Mouse (Mus musculus): ENCODE measurements around the gene Cdkl3. TPM values are rescaled to one million over a fixed set of nuclear protein-coding genes. Genes with fewer than 3 reads are reported as not detected.

The Cdkl3 gene
- polyA plus RNA-seq, 1 experiment from 2014 or later: 6.0 TPM

DNA sequence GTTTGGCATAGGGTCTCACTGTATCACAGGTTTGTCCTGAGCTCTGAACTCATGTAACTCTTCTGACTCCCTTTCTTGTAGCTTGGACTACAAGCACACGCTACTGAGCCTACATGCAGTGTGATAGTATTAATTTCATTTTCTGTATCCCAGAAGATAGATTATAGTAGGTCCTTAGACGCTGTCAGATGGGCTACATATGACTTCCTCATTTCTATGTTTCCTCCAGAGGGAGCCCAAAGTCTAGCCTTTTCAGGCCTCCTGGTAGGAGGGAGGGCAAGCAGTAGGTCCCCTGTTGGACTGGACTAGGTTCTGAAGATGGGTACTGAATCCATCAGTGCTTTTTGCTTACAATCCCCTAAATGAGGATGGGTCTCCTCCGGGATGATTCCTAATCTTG, 39.2 kb downstream of the Cdkl3 start:
- ATAC-seq: no peak
- no peaks in the 10 kb centered on the region for H3K4me1 ChIP-seq (ENCODE audit: control insufficient read depth, insufficient read depth, low read length)
- H3K4me3 ChIP-seq (ENCODE audit: low read length): no peak overlapping the region
- no peaks in the 10 kb centered on the region for H3K9me3 ChIP-seq (ENCODE audit: control insufficient read depth, low read length)
- H3K27me3 ChIP-seq (replicated peaks; ENCODE audit: control insufficient read depth, insufficient read depth, low read length): no peaks in the 10 kb centered on the region
- H3K27ac ChIP-seq (ENCODE audit: low read length): no peak overlapping the region
- H3K9ac ChIP-seq (ENCODE audit: low read depth, low read length): no peak overlapping the region
- no peaks in the 10 kb centered on the region for H3K36me3 ChIP-seq (ENCODE audit: control insufficient read depth, insufficient read depth, low read length)
- WGBS: 81% methylated on average over 3 of the region's 3 CpGs
- H3K4me2 ChIP-seq (ENCODE audit: low read depth, low read length): no peak overlapping the region

GRCm38 (mm10) chr11:52044156-52044555, 40.1 kb downstream of the Cdkl3 start:
- Histone ChIP-seq H3K27me3 (replicated peaks; ENCODE audit: control insufficient read depth, insufficient read depth, low read length) (no peaks in the 10 kb centered on the region), H3K9ac (ENCODE audit: low read depth, low read length) (no peak overlapping the region)

DNA sequence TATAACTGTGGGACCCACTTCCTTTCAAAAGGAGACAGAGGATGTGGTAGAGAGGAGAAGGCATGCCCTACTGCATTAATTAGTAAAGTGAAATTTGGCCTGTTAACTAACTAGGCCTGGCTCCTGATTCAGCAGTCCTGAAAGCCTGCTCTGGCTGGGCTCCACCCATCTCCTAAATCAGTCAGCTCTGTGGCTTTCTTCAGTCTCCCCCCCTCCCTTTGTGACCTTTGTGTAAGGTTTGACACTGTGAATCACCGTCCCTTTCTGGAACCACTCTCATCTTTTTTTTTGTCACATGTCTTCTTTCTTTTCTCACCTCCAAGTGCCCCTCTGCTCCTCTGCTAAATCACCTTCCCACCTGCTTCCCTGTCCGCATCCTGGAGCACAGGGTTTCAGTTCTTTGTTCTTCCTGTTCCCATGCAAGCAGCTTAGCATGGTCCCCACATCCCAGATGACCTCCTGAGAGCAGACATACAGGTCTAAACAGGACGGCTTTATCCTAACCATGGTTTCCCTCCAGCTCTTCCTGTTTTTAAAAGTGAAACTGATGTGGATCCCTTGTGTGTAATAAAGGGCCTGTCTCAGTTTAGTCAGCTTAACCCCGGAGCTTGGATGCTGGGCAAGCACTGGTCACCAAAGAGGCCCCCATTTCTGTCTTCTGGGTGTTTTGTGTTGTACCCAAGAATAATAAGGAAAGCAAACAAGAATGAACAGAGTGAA, 42.6 kb downstream of the Cdkl3 start:
- WGBS: 41% methylated on average over 4 of the region's 4 CpGs
- Histone ChIP-seq H3K36me3 (ENCODE audit: control insufficient read depth, insufficient read depth, low read length) (no peaks in the 10 kb centered on the region), H3K27ac (ENCODE audit: low read length) (no peak overlapping the region), H3K27me3 (replicated peaks; ENCODE audit: control insufficient read depth, insufficient read depth, low read length) (no peaks in the 10 kb centered on the region), H3K9ac (ENCODE audit: low read depth, low read length) (no peak overlapping the region), H3K4me1 (ENCODE audit: control insufficient read depth, insufficient read depth, low read length) (no peaks in the 10 kb centered on the region), H3K4me2 (ENCODE audit: low read depth, low read length) (no peak overlapping the region), H3K9me3 (ENCODE audit: control insufficient read depth, low read length) (no peaks in the 10 kb centered on the region), H3K4me3 (ENCODE audit: low read length) (no peak overlapping the region)
- ATAC-seq: no peak

More at GRCm38 (mm10) chr11:52044156-52044555, 40.1 kb downstream of the Cdkl3 start:
- no peak overlapping the region for H3K4me2 ChIP-seq (ENCODE audit: low read depth, low read length)
- H3K4me3 ChIP-seq (ENCODE audit: low read length): no peak overlapping the region
- no peaks in the 10 kb centered on the region for H3K4me1 ChIP-seq (ENCODE audit: control insufficient read depth, insufficient read depth, low read length)
- H3K9me3 ChIP-seq (ENCODE audit: control insufficient read depth, low read length): no peaks in the 10 kb centered on the region
- no peaks in the 10 kb centered on the region for H3K36me3 ChIP-seq (ENCODE audit: control insufficient read depth, insufficient read depth, low read length)
- no peak for ATAC-seq
- H3K27ac ChIP-seq (ENCODE audit: low read length): no peak overlapping the region

- 84% methylated on average over 6 of the region's 6 CpGs for WGBS
- H3K9ac ChIP-seq (ENCODE audit: low read depth, low read length): no peak overlapping the region
- ATAC-seq: no peak
Measured at GRCm38 (mm10) chr11:52053371-52053770, 49.4 kb downstream of the Cdkl3 start.

DNA sequence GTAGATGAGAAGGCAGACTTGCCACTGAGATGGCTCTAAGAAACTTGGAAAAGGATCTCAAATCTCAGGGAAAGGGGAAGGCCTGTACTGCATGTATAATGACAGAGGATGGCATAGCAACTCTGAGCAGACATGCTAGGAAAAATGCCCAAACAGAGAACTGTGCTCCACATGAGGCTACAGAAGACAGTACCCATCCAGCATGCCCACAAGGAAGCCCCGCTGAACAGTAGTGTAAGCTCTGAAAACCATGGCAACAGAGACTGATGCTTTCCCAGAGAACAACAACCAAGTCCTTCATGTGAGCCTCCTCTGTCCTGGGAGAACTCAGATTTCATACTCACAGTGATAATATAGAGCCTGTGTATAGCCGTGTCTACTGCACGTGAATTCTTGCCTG, 50.7 kb downstream of the Cdkl3 start:
- Histone ChIP-seq H3K36me3 (ENCODE audit: control insufficient read depth, insufficient read depth, low read length) (no peaks in the 10 kb centered on the region), H3K4me3 (ENCODE audit: low read length) (no peak overlapping the region), H3K4me1 (ENCODE audit: control insufficient read depth, insufficient read depth, low read length) (no peaks in the 10 kb centered on the region), H3K4me2 (ENCODE audit: low read depth, low read length) (no peak overlapping the region), H3K9me3 (ENCODE audit: control insufficient read depth, low read length) (no peaks in the 10 kb centered on the region), H3K9ac (ENCODE audit: low read depth, low read length) (no peak overlapping the region), H3K27ac (ENCODE audit: low read length) (no peak overlapping the region), H3K27me3 (replicated peaks; ENCODE audit: control insufficient read depth, insufficient read depth, low read length) (no peaks in the 10 kb centered on the region)
- 90% methylated on average over 3 of the region's 3 CpGs for WGBS
- no peak for ATAC-seq

More at GRCm38 (mm10) chr11:52053371-52053770, 49.4 kb downstream of the Cdkl3 start:
- Histone ChIP-seq H3K36me3 (ENCODE audit: control insufficient read depth, insufficient read depth, low read length) (no peaks in the 10 kb centered on the region), H3K4me2 (ENCODE audit: low read depth, low read length) (no peak overlapping the region), H3K27me3 (replicated peaks; ENCODE audit: control insufficient read depth, insufficient read depth, low read length) (no peaks in the 10 kb centered on the region), H3K4me1 (ENCODE audit: control insufficient read depth, insufficient read depth, low read length) (no peaks in the 10 kb centered on the region), H3K27ac (ENCODE audit: low read length) (no peak overlapping the region), H3K9me3 (ENCODE audit: control insufficient read depth, low read length) (no peaks in the 10 kb centered on the region), H3K4me3 (ENCODE audit: low read length) (no peak overlapping the region)

DNA sequence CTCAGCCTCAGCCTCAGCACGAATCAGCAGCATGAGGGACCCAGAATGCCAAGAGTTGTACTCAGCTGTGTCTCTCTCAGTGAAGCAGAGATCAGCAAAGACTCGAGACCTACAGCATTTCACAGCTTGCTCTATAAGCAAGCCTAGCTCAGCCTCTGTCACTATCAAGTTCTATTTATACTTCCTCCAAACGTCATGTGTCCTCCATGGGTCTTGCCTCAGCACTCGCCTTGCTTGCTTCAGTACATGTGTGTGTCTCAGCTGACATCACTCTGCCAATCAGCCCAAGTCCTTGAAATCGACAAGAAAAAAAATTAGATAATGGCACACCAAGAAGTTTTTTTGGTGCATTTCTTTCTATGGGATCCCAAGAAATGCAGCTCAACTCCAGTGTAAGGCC, 52.2 kb downstream of the Cdkl3 start:
- ATAC-seq: no peak
- Histone ChIP-seq H3K4me3 (ENCODE audit: low read length) (no peak overlapping the region), H3K27me3 (replicated peaks; ENCODE audit: control insufficient read depth, insufficient read depth, low read length) (no peaks in the 10 kb centered on the region), H3K36me3 (ENCODE audit: control insufficient read depth, insufficient read depth, low read length) (no peaks in the 10 kb centered on the region), H3K9ac (ENCODE audit: low read depth, low read length) (no peak overlapping the region), H3K27ac (ENCODE audit: low read length) (no peak overlapping the region), H3K9me3 (ENCODE audit: control insufficient read depth, low read length) (no peaks in the 10 kb centered on the region), H3K4me2 (ENCODE audit: low read depth, low read length) (no peak overlapping the region), H3K4me1 (ENCODE audit: control insufficient read depth, insufficient read depth, low read length) (no peaks in the 10 kb centered on the region)
- 81% methylated on average over 5 of the region's 5 CpGs for WGBS

DNA sequence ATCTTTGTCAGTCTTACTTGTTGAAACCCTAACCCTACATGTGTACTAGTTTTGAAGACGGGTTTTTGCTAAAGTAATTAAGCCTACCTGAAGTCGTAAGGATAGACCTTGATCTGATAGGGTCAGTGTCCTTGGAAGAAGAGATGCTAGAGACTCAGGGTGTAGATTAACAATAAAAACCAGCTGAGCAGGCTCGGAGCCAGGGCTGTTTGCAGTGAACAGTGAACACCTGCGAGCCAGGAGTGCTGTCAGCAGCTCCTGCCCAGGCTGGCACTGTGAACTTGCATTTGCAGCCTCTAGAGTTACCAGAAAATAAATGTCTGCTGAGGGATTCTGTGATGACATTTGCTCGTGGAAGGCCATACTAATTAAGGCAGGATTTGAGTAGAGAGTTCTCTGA, 55.0 kb downstream of the Cdkl3 start:
- Histone ChIP-seq H3K4me3 (ENCODE audit: low read length) (no peak overlapping the region), H3K27me3 (replicated peaks; ENCODE audit: control insufficient read depth, insufficient read depth, low read length) (no peaks in the 10 kb centered on the region), H3K36me3 (ENCODE audit: control insufficient read depth, insufficient read depth, low read length) (no peaks in the 10 kb centered on the region), H3K9ac (ENCODE audit: low read depth, low read length) (no peak overlapping the region), H3K9me3 (ENCODE audit: control insufficient read depth, low read length) (no peaks in the 10 kb centered on the region), H3K27ac (ENCODE audit: low read length) (no peak overlapping the region), H3K4me2 (ENCODE audit: low read depth, low read length) (no peak overlapping the region), H3K4me1 (ENCODE audit: control insufficient read depth, insufficient read depth, low read length) (no peaks in the 10 kb centered on the region)
- ATAC-seq: no peak
- WGBS: 56% methylated on average over 5 of the region's 5 CpGs

DNA sequence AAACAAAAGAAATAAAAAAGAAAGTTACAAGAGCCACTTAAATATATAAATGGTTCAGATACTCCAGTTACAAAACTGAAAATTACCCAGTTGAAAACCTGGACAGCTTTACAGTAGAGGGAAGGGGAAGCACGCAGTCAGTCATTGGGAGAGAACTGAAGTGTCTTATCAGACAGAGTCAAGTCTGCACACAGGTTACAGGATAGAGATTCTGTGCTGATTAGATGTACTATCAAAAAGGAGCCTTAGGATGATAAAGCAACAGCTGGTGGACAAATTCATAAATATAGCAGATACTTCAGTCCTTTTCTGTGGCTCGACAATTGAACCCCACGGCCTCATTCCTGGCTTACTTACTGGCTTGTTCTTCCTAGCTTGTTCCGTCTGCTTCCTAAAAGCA, 56.3 kb downstream of the Cdkl3 start:
- H3K9me3 ChIP-seq (ENCODE audit: control insufficient read depth, low read length): no peaks in the 10 kb centered on the region
- 93% methylated on average over 4 of the region's 4 CpGs for WGBS
- ATAC-seq: no peak
- H3K27me3 ChIP-seq (replicated peaks; ENCODE audit: control insufficient read depth, insufficient read depth, low read length): no peaks in the 10 kb centered on the region
- no peak overlapping the region for H3K9ac ChIP-seq (ENCODE audit: low read depth, low read length)
- H3K4me2 ChIP-seq (ENCODE audit: low read depth, low read length): no peak overlapping the region
- H3K4me3 ChIP-seq (ENCODE audit: low read length): no peak overlapping the region
- H3K27ac ChIP-seq (ENCODE audit: low read length): no peak overlapping the region
- no peaks in the 10 kb centered on the region for H3K4me1 ChIP-seq (ENCODE audit: control insufficient read depth, insufficient read depth, low read length)
- no peaks in the 10 kb centered on the region for H3K36me3 ChIP-seq (ENCODE audit: control insufficient read depth, insufficient read depth, low read length)

- Histone ChIP-seq H3K4me2 (ENCODE audit: low read depth, low read length) (no peak overlapping the region), H3K27me3 (replicated peaks; ENCODE audit: control insufficient read depth, insufficient read depth, low read length) (no peaks in the 10 kb centered on the region), H3K4me1 (ENCODE audit: control insufficient read depth, insufficient read depth, low read length) (no peaks in the 10 kb centered on the region), H3K4me3 (ENCODE audit: low read length) (no peak overlapping the region), H3K9me3 (ENCODE audit: control insufficient read depth, low read length) (no peaks in the 10 kb centered on the region), H3K9ac (ENCODE audit: low read depth, low read length) (no peak overlapping the region), H3K36me3 (ENCODE audit: control insufficient read depth, insufficient read depth, low read length) (no peaks in the 10 kb centered on the region), H3K27ac (ENCODE audit: low read length) (no peak overlapping the region)
- no peak for ATAC-seq
- WGBS: 92% methylated on average over 5 of the region's 5 CpGs
Measured at GRCm38 (mm10) chr11:52062406-52062805, 58.4 kb downstream of the Cdkl3 start.

GRCm38 (mm10) chr11:52064398-52064797, 60.4 kb downstream of the Cdkl3 start:
- Histone ChIP-seq H3K36me3 (ENCODE audit: control insufficient read depth, insufficient read depth, low read length) (no peaks in the 10 kb centered on the region), H3K9me3 (ENCODE audit: control insufficient read depth, low read length) (no peaks in the 10 kb centered on the region), H3K27me3 (replicated peaks; ENCODE audit: control insufficient read depth, insufficient read depth, low read length) (no peaks in the 10 kb centered on the region), H3K27ac (ENCODE audit: low read length) (no peak overlapping the region), H3K4me3 (ENCODE audit: low read length) (no peak overlapping the region), H3K4me1 (ENCODE audit: control insufficient read depth, insufficient read depth, low read length) (no peaks in the 10 kb centered on the region), H3K4me2 (ENCODE audit: low read depth, low read length) (no peak overlapping the region), H3K9ac (ENCODE audit: low read depth, low read length) (no peak overlapping the region)
- WGBS: 42% methylated on average over 3 of the region's 3 CpGs
- no peak for ATAC-seq
